Mouse (Mus musculus): ENCODE measurements around the gene Mapk8. TPM values are rescaled to one million over a fixed set of nuclear protein-coding genes. Genes with fewer than 3 reads are reported as not detected.

The Mapk8 gene
- total and polyA plus RNA-seq, 3 experiments = 27.5 to 47.5 TPM; not detected in 1

DNA sequence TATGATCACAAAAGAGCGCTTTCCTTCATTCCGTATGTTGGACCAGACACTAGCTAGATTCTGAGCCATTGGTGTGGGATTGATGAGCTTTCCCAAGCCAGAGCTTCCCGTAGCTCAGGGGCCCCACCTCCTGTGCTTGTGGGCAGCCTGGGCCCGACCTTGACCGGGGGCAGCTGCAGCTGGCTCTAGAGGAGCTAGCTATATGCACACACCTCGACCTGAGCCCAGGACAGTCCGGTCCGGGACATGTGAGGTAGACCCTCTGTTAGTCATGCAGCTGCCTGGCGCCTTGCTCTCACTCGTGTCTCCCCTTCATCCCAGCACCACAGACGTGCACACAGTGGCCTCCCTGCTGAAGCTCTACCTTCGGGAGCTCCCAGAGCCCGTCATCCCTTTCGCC, 84.8 kb downstream of the Mapk8 start:
- TF ChIP-seq POLR2AphosphoS5 (IDR thresholded peaks at IDR 0.05; ENCODE audit: borderline replicate concordance, low read depth, low read length) (no peak), MEF2A (IDR thresholded peaks at IDR 0.05; ENCODE audit: extremely low read depth, insufficient replicate concordance, low read depth, low read length, poor library complexity, severe bottlenecking) (no peak), GATA1 (IDR thresholded peaks at IDR 0.05; ENCODE audit: low read depth, low read length) (no peak), CHD2 (IDR thresholded peaks at IDR 0.05; ENCODE audit: low read length) (no peak)
- H3K27me3 ChIP-seq (ENCODE audit: control insufficient read depth in 1 of 2, insufficient read depth in 2 of 2, low read length in 2 of 2) = no peaks in the 10 kb centered on the region

GRCm38 (mm10) chr14:33361546-33361945, 85.4 kb downstream of the Mapk8 start:
- H3K79me2 ChIP-seq (ENCODE audit: control insufficient read depth, insufficient read depth, low read length, poor library complexity) = no peaks in the 10 kb centered on the region
- H3K27ac ChIP-seq (ENCODE audit: control insufficient read depth, low read depth, low read length) = no peak overlapping the region
- no peak for DNase-seq (ENCODE audit: low read depth, low spot score)
- no peak for TF ChIP-seq E2F4 (IDR thresholded peaks at IDR 0.05; ENCODE audit: borderline replicate concordance, low read depth, low read length)
- TF ChIP-seq MEF2A (IDR thresholded peaks at IDR 0.05; ENCODE audit: extremely low read depth, insufficient replicate concordance, low read depth, low read length, poor library complexity, severe bottlenecking) = no peak
- no peak for TF ChIP-seq KAT2A (conservative IDR thresholded peaks at IDR 0.05; ENCODE audit: low read depth, low read length)
- no peak for TF ChIP-seq ZKSCAN1 (IDR thresholded peaks at IDR 0.05; ENCODE audit: low read depth, low read length)
- no peak for TF ChIP-seq CHD1 (IDR thresholded peaks at IDR 0.05; ENCODE audit: low read depth, low read length)
- no peak for TF ChIP-seq GATA1 (IDR thresholded peaks at IDR 0.05; ENCODE audit: low read depth, low read length)
- no peak for TF ChIP-seq JUND (IDR thresholded peaks at IDR 0.05; ENCODE audit: low read depth, low read length)
- TF ChIP-seq CHD2 (IDR thresholded peaks at IDR 0.05; ENCODE audit: low read length) = no peak
- TF ChIP-seq MXI1 (IDR thresholded peaks at IDR 0.05; ENCODE audit: low read depth, low read length) = no peak
- TF ChIP-seq POLR2AphosphoS2 (IDR thresholded peaks at IDR 0.05; ENCODE audit: low read length) = no peak
- TF ChIP-seq TBP (IDR thresholded peaks at IDR 0.05; ENCODE audit: low read depth, low read length) = no peak
- no peak for TF ChIP-seq MAX (IDR thresholded peaks at IDR 0.05; ENCODE audit: low read length)
- H3K36me3 ChIP-seq (ENCODE audit: control insufficient read depth in 1 of 2, insufficient read depth in 2 of 2, low read length in 2 of 2) = no peaks in the 10 kb centered on the region
- H3K9me3 ChIP-seq (replicated peaks; ENCODE audit: insufficient read depth, low read length) = no peaks in the 10 kb centered on the region
- H3K4me3 ChIP-seq (ENCODE audit: control insufficient read depth in 1 of 2, insufficient read depth in 1 of 2, low read depth in 2 of 2, low read length in 2 of 2) = no peak overlapping the region
- H3K9ac ChIP-seq (ENCODE audit: control insufficient read depth, low read depth, low read length, poor library complexity, severe bottlenecking) = no peak overlapping the region
- no peaks in the 10 kb centered on the region for H3K27me3 ChIP-seq (ENCODE audit: control insufficient read depth in 1 of 2, insufficient read depth in 2 of 2, low read length in 2 of 2)
- H3K4me1 ChIP-seq (ENCODE audit: control insufficient read depth in 1 of 2, insufficient read depth in 2 of 2, low read length in 2 of 2) = no peaks in the 10 kb centered on the region; a peak in 1 of 4 replicates

More for the DNA sequence above, 84.8 kb downstream of the Mapk8 start:
- DNase-seq (ENCODE audit: low read depth, low spot score) = no peak
- Histone ChIP-seq H3K9me3 (replicated peaks; ENCODE audit: insufficient read depth, low read length) (no peaks in the 10 kb centered on the region), H3K4me1 (ENCODE audit: control insufficient read depth in 1 of 2, insufficient read depth in 2 of 2, low read length in 2 of 2) (no peaks in the 10 kb centered on the region; a peak in 1 of 4 replicates), H3K4me3 (ENCODE audit: control insufficient read depth in 1 of 2, insufficient read depth in 1 of 2, low read depth in 2 of 2, low read length in 2 of 2) (no peak overlapping the region), H3K36me3 (ENCODE audit: control insufficient read depth in 1 of 2, insufficient read depth in 2 of 2, low read length in 2 of 2) (no peaks in the 10 kb centered on the region), H3K9ac (ENCODE audit: control insufficient read depth, low read depth, low read length, poor library complexity, severe bottlenecking) (no peak overlapping the region), H3K27ac (ENCODE audit: control insufficient read depth, low read depth, low read length) (no peak overlapping the region), H3K79me2 (ENCODE audit: control insufficient read depth, insufficient read depth, low read length, poor library complexity) (no peaks in the 10 kb centered on the region)

DNA sequence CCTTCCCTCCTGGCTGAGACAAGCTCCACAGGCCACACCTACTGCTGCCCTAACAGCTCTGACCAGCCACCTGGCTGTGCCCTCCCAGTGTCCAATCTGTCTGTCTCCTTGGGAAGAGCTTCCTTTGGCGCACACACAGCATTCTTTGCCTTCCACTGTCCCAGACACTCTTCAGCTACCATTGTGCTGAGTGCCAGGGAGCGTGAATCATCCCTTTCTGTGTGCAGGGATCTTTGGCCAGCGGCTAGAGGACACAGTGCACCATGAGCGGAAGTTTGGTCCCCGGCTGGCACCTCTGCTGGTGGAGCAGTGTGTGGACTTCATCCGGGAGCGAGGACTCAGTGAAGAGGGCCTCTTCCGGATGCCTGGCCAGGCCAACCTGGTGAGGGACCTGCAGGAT, 88.1 kb downstream of the Mapk8 start:
- H3K36me3 ChIP-seq (ENCODE audit: control insufficient read depth in 1 of 2, insufficient read depth in 2 of 2, low read length in 2 of 2) = no peaks in the 10 kb centered on the region

More for the DNA sequence above, 88.1 kb downstream of the Mapk8 start:
- Histone ChIP-seq H3K4me3 (ENCODE audit: control insufficient read depth in 1 of 2, insufficient read depth in 1 of 2, low read depth in 2 of 2, low read length in 2 of 2) (no peak overlapping the region), H3K9me3 (replicated peaks; ENCODE audit: insufficient read depth, low read length) (no peaks in the 10 kb centered on the region), H3K4me1 (ENCODE audit: control insufficient read depth in 1 of 2, insufficient read depth in 2 of 2, low read length in 2 of 2) (no peaks in the 10 kb centered on the region; a peak in 1 of 4 replicates), H3K9ac (ENCODE audit: control insufficient read depth, low read depth, low read length, poor library complexity, severe bottlenecking) (no peak overlapping the region), H3K27me3 (ENCODE audit: control insufficient read depth in 1 of 2, insufficient read depth in 2 of 2, low read length in 2 of 2) (no peaks in the 10 kb centered on the region), H3K79me2 (ENCODE audit: control insufficient read depth, insufficient read depth, low read length, poor library complexity) (no peaks in the 10 kb centered on the region), H3K27ac (ENCODE audit: control insufficient read depth, low read depth, low read length) (no peak overlapping the region)
- no peak for DNase-seq (ENCODE audit: low read depth, low spot score)
- TF ChIP-seq RAD21 (IDR thresholded peaks at IDR 0.05; ENCODE audit: low read depth, low read length) (no peak), MAFK (IDR thresholded peaks at IDR 0.05; ENCODE audit: borderline replicate concordance, low read depth, low read length) (no peak)
